Mouse (Mus musculus) G1E (cell line): ENCODE measurements around the gene Tdrd9.

ENCODE experiments used
- CTCF ChIP-seq: IDR thresholded peaks from 2 replicates; pipeline ENCODE4 v1.5.1; 2012; ENCODE audit warnings: low read depth, low read length, inconsistent platforms, mixed read lengths
- GATA1 ChIP-seq: IDR thresholded peaks from 2 replicates; pipeline ENCODE4 v1.6.1; 2012; ENCODE audit warnings: borderline replicate concordance, low read length, inconsistent platforms, mixed read lengths
- POLR2AphosphoS5 ChIP-seq: IDR thresholded peaks from 2 replicates; pipeline ENCODE4 v1.6.1; 2012; ENCODE audit warnings: low read depth, low read length, inconsistent platforms; ENCODE audit not compliant: insufficient replicate concordance
- TAL1 ChIP-seq: conservative IDR thresholded peaks from 2 replicates; pipeline ENCODE4 v1.6.1; 2012; ENCODE audit warnings: low read depth, low read length, inconsistent platforms, mixed read lengths

GRCm38 (mm10) chr12:112113710-112114109 is 142.4 kb downstream of the Tdrd9 start:
- TF ChIP-seq TAL1 (no peak), CTCF (peak; percentile 100), GATA1 (no peak), POLR2AphosphoS5 (no peak)
